Mouse (Mus musculus) heart, adult 2 months (tissue): Measurements from ENCODE around the gene Gprin3. TPM values are rescaled to one million over a fixed set of nuclear protein-coding genes. Genes with fewer than 3 reads are reported as not detected.

Source experiments
- DNase-seq, 2 experiments: peaks; one replicate each; pipeline ENCODE4 v3.0.0; 2021
- H3K27ac ChIP-seq: fragments of 200-600 bp; 2 replicates; pipeline ENCODE4 v1.8.1; 2022
- H3K27me3 ChIP-seq: fragments of 200-500 bp; 2 replicates; pipeline ENCODE4 v1.6.1; 2012; ENCODE audit warnings: mild to moderate bottlenecking, low read length, inconsistent platforms, mixed read lengths; ENCODE audit not compliant: control insufficient read depth, insufficient read depth
- H3K36me3 ChIP-seq: fragments of 200-500 bp; 2 replicates; pipeline ENCODE4 v1.6.1; 2012; ENCODE audit warnings: low read length, inconsistent platforms; ENCODE audit not compliant: control insufficient read depth, insufficient read depth
- H3K4me1 ChIP-seq: fragments of 200-500 bp; 2 replicates; pipeline ENCODE4 v1.6.1; 2011; ENCODE audit warnings: low read length; ENCODE audit not compliant: control insufficient read depth, insufficient read depth
- H3K4me3 ChIP-seq: fragments of 200-600 bp; 2 replicates; pipeline ENCODE4 v1.8.1; 2022
- H3K79me2 ChIP-seq: fragments of 200-500 bp; replicated peaks from 2 replicates; pipeline ENCODE4 v1.6.1; 2012; ENCODE audit warnings: mild to moderate bottlenecking, inconsistent platforms, low read length, moderate library complexity, mixed read lengths; ENCODE audit not compliant: control insufficient read depth, insufficient read depth
- H3K9ac ChIP-seq: fragments of 200-500 bp; 2 replicates; pipeline ENCODE4 v1.6.1; 2012; ENCODE audit warnings: low read depth, mild to moderate bottlenecking, control low read depth, inconsistent platforms, low read length, mixed read lengths
- CTCF ChIP-seq: fragments of 200-600 bp; IDR thresholded peaks from 2 replicates; pipeline ENCODE4 v1.8.1; 2022; ENCODE audit warnings: antibody characterized with exemption, mild to moderate bottlenecking, moderate library complexity
- EP300 ChIP-seq: fragments of 200-500 bp; IDR thresholded peaks from 2 replicates; pipeline ENCODE4 v1.6.1; 2011; ENCODE audit warnings: low read depth, low read length, control low read depth; ENCODE audit not compliant: insufficient read depth
- POLR2A ChIP-seq: fragments of 200-500 bp; IDR thresholded peaks from 2 replicates; pipeline ENCODE4 v1.6.1; 2011; ENCODE audit warnings: mild to moderate bottlenecking, low read depth, low read length, control low read depth; ENCODE audit not compliant: insufficient read depth
- WGBS: fragments of 180-500 bp; shearing (Covaris S2); methylation state at CpG from one replicate; pipeline ENCODE4 v1.1.7; 2018; 5-methylcytosine and 5-hydroxymethylcytosine counted together
- intact Hi-C: fragments of 180-260 bp; cut with DNase I; formaldehyde crosslinking; loops from one replicate; pipeline ENCODE4 v1.15.1; 2025
- polyA plus RNA-seq: library from polyadenylated mRNA; depleted of rRNA; stranded (reverse); fragments of >200 nt; gene quantifications from 2 replicates; pipeline ENCODE4 v1.2.3, GENCODE M21; 2012
- total RNA-seq, 2 experiments: library from RNA; stranded (reverse); gene quantifications; 2 replicates each; pipeline ENCODE4 v1.2.3; 2021

Gprin3 gene
- total and polyA plus RNA-seq, 3 experiments = 0.27 to 0.37 (median 0.34) TPM

DNA sequence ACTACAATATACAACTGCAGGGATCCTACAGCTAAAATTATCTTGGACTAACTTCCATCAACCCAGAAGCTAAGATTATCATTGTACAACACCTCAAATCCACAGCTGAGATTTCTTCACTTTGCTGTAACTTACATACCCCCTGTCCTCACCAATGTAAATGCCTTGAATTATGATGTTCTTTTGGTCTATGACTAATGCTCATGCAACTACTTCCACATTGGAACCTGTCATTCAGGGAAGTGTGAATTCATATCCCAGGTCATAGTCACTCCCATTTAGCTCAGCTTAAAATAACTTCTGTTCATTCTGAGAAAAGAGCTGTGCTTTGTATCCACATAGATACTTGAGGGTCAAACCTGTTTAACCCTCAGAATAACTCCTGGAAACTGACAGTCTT, 60.8 kb downstream of the Gprin3 start:
- H3K4me3 ChIP-seq = no peak overlapping the region

DNA sequence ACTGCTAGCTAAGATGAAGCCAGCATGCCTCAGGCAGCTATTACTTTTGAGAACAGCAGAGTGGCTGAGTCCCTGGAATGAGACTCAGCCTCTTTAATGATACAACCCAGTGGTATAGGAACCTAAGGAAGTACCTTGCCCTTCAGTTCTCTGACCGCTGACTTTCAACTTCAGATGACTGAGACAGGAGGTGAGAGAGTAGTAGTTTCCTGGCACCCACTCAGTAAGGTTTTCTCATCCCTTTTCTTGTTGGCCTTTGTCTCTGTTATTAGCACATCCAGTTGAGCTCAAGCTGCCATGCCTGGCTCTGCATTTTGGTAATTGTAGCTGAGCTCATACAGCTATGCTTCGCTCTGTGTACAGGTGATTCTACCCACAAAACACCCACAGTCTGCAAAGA, 62.8 kb downstream of the Gprin3 start:
- DNase-seq = no peak
- no peak for TF ChIP-seq CTCF
- TF ChIP-seq POLR2A = no peak
- no peak for TF ChIP-seq EP300
- no peaks in the 10 kb centered on the region for H3K36me3 ChIP-seq
- no peak overlapping the region for H3K27ac ChIP-seq
- H3K27me3 ChIP-seq = no peaks in the 10 kb centered on the region
- 89% methylated on average over 2 of the region's 2 CpGs for whole genome bisulfite sequencing
- H3K9ac ChIP-seq = no peak overlapping the region
- intact Hi-C loops = no loop called here
- no peaks in the 10 kb centered on the region for H3K4me1 ChIP-seq
- H3K4me3 ChIP-seq = no peak overlapping the region
- H3K79me2 ChIP-seq = no peaks in the 10 kb centered on the region

More for the DNA sequence above, 60.8 kb downstream of the Gprin3 start:
- DNase-seq = no peak
- H3K9ac ChIP-seq = no peak overlapping the region
- intact Hi-C loops = no loop called here
- H3K27ac ChIP-seq = no peak overlapping the region
- H3K4me1 ChIP-seq = no peaks in the 10 kb centered on the region
- H3K79me2 ChIP-seq = no peaks in the 10 kb centered on the region
- no peaks in the 10 kb centered on the region for H3K27me3 ChIP-seq
- no peak for TF ChIP-seq EP300
- TF ChIP-seq CTCF = no peak
- no peak for TF ChIP-seq POLR2A
- H3K36me3 ChIP-seq = no peaks in the 10 kb centered on the region

DNA sequence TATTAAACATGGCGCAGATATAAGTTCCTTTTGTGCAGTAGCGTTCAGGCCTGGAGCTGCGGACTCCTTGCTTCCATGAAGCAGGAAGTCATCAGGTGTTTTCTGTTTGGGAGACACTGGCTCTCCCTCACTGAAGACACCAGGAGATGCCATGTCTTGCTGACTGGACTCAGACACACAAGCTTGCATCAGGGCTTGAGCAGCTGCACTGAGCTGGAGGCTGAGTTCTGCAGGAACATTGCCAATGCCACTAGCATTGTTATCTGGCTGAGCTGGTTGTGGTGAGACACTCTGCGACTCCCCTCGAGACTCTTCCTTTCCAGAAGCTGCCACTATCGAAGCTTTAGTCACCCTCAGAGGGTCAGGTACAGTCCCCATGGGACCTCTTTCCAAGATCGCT, 71.2 kb downstream of the Gprin3 start:
- 69% methylated on average over 7 of the region's 7 CpGs for WGBS
- DNase-seq = no peak
- no peak overlapping the region for H3K9ac ChIP-seq
- TF ChIP-seq EP300 = no peak
- no peak for TF ChIP-seq CTCF
- TF ChIP-seq POLR2A = no peak
- no peaks in the 10 kb centered on the region for H3K27me3 ChIP-seq
- no peak overlapping the region for H3K4me3 ChIP-seq
- H3K4me1 ChIP-seq = no peaks in the 10 kb centered on the region
- H3K36me3 ChIP-seq = no peaks in the 10 kb centered on the region
- no peaks in the 10 kb centered on the region for H3K79me2 ChIP-seq
- intact Hi-C loops = no loop called here
- no peak overlapping the region for H3K27ac ChIP-seq

DNA sequence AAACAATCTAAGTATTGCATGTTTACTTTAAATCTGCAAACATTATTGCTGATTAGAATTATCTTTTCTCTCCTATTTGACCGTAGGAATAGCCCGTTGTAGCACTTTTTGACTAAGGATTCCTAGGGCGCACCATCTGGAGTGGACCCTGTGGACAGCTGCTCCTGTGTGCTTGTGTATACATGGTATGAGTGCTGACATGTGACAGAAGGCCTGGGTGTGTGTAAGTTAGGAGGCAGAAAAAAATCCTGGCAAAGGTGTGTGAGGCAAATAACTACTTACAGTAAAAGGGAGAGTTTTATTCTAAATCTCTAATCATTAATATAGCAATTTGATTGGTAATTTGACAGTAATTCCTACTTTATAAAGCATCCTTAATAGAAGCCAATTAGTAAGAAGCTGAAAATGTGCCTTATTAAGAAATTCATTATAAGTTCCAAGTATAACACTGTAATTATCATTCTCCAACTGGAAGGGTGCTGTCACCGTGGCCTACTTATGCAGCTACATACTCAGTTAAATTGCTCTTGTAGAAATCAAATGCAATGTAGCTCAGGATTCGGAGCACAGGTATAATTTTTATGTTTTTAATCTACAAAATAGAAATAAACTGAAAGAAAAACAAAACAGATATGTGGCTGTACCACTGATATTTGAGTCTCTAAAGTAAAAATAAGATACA, 74.8 kb downstream of the Gprin3 start:
- intact Hi-C loops = no loop called here
- DNase-seq = no peak
- Histone ChIP-seq H3K79me2 (no peaks in the 10 kb centered on the region), H3K9ac (no peak overlapping the region), H3K27ac (no peak overlapping the region), H3K4me3 (no peak overlapping the region), H3K27me3 (no peaks in the 10 kb centered on the region), H3K4me1 (no peaks in the 10 kb centered on the region), H3K36me3 (no peaks in the 10 kb centered on the region)
- WGBS = 80% methylated on average over 5 of the region's 5 CpGs
- no peak for TF ChIP-seq POLR2A
- no peak for TF ChIP-seq EP300
- TF ChIP-seq CTCF = no peak

DNA sequence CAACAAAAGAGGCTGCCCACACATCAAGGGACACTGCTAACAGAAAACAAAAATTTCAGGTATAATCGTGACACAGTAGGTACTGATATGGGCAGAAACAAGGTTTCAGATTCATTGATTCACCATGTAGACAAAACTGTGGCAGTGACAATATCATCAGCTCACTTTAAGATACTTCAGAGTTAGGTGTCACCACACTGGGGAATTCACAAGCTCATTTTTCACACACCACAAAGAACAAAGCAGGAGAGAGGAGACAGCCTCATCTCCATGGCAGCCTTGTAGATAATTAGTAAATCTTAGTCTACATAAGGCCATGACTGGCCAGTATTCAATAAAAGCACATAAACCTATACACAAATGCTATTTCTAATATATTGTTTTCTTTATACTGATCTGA, 77.4 kb downstream of the Gprin3 start:
- Histone ChIP-seq H3K27ac (no peak overlapping the region), H3K79me2 (no peaks in the 10 kb centered on the region), H3K9ac (no peak overlapping the region), H3K4me3 (no peak overlapping the region), H3K36me3 (no peaks in the 10 kb centered on the region), H3K4me1 (no peaks in the 10 kb centered on the region), H3K27me3 (no peaks in the 10 kb centered on the region)
- WGBS = 70% methylated on average over 1 of the region's 1 CpGs
- no peak for DNase-seq
- no peak for TF ChIP-seq POLR2A
- no peak for TF ChIP-seq CTCF
- no peak for TF ChIP-seq EP300
- intact Hi-C loops = no loop called here

DNA sequence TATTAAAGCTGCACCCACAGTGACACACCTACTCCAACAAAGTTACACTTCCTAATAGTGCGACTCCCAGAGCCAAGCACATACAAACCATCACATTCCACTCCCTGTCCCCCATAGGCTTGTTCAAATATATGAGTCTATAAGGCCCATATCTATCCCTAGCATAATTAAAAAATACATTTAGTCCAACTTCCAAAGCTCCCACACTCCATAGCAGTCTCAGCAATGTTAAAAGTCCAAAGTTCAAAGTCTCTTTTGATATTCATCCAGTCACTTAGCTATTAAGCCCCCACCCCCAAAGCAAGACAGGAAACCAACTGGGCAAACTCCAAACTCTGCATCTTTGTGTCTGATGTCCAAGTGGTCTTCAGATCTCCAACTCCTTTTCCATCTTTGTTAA, 84.9 kb downstream of the Gprin3 start:
- no peaks in the 10 kb centered on the region for H3K79me2 ChIP-seq
- TF ChIP-seq CTCF (no peak), EP300 (no peak), POLR2A (no peak)
- H3K9ac ChIP-seq = no peak overlapping the region
- WGBS = 76% methylated on average over 1 of the region's 1 CpGs
- no peak for DNase-seq
- intact Hi-C loops = no loop called here
- H3K4me3 ChIP-seq = no peak overlapping the region
- no peaks in the 10 kb centered on the region for H3K4me1 ChIP-seq
- H3K36me3 ChIP-seq = no peaks in the 10 kb centered on the region
- H3K27me3 ChIP-seq = no peaks in the 10 kb centered on the region
- H3K27ac ChIP-seq = no peak overlapping the region
